Mouse (Mus musculus): ENCODE results near the gene Uqcrfs1. TPM values are rescaled to one million over a fixed set of nuclear protein-coding genes. Genes with fewer than 3 reads are reported as not detected.

Gene Uqcrfs1
- polyA plus RNA-seq, 1 experiment from 2014 or later = 202 TPM

Other genes with a start within 250 kb of the Uqcrfs1 start
- 4.2 and 4.6 TPM in 2 replicates for gene Agtr1a, start 208.9 kb downstream of the Uqcrfs1 start, polyA plus RNA-seq (2016; fragmentation: Nextera tagmentation; extraction: Ambion mirVana)
- gene Dusp22, start 114.6 kb upstream of the Uqcrfs1 start, polyA plus RNA-seq (2016; fragmentation: Nextera tagmentation; extraction: Ambion mirVana) = 6.7 and 7.1 TPM in 2 replicates
- gene Irf4, start 203.9 kb upstream of the Uqcrfs1 start, polyA plus RNA-seq (2016; fragmentation: Nextera tagmentation; extraction: Ambion mirVana) = 0.05 TPM in 1 of 2 replicates, not detected in the other

Measured in liver, embryonic 12.5 days (tissue).